Mouse (Mus musculus) splenic B cell, adult 2 months (primary cell): ENCODE data around the gene Kcnh3.

Experiments used
- DNase-seq: peaks from one replicate; pipeline ENCODE4 v3.0.0-alpha.2; 2011; ENCODE audit warnings: low read depth, low spot score
- H3K27me3 ChIP-seq: 2 replicates; pipeline ENCODE4 v1.6.1; 2012; ENCODE audit warnings: mild to moderate bottlenecking, low read length, moderate library complexity, mixed read lengths; ENCODE audit not compliant: control insufficient read depth, poor library complexity, insufficient read depth, severe bottlenecking
- H3K36me3 ChIP-seq: 2 replicates; pipeline ENCODE4 v1.6.1; 2012; ENCODE audit warnings: mild to moderate bottlenecking, low read length, moderate library complexity, mixed read lengths; ENCODE audit not compliant: control insufficient read depth, poor library complexity, insufficient read depth, severe bottlenecking

The Kcnh3 gene

GRCm38 (mm10) chr15:99224208-99224911 lies at the start of gene Kcnh3:
Kcnh3 (plus strand) TSS chr15:99224861.
- Histone ChIP-seq H3K27me3 (peaks cover 3% of the 10 kb centered on the region; the same call in 1 of the 2 replicates), H3K36me3 (no peaks in the 10 kb centered on the region)
- DNase-seq = peak; percentile 58

- H3K36me3 ChIP-seq = no peaks in the 10 kb centered on the region
- no peak for DNase-seq
Observed at GRCm38 (mm10) chr15:99179639-99180038, 45.0 kb upstream of the Kcnh3 start.

GRCm38 (mm10) chr15:99184217-99184914 lies 40.3 kb upstream of the Kcnh3 start:
- no peak for DNase-seq
- Histone ChIP-seq H3K27me3 (no peaks in the 10 kb centered on the region), H3K36me3 (no peaks in the 10 kb centered on the region)

More at GRCm38 (mm10) chr15:99179639-99180038, 45.0 kb upstream of the Kcnh3 start:
- H3K27me3 ChIP-seq = no peaks in the 10 kb centered on the region

GRCm38 (mm10) chr15:99194358-99194757 lies 30.3 kb upstream of the Kcnh3 start:
- Histone ChIP-seq H3K27me3 (no peaks in the 10 kb centered on the region), H3K36me3 (no peaks in the 10 kb centered on the region)
- no peak for DNase-seq

GRCm38 (mm10) chr15:99195043-99195442 lies 29.6 kb upstream of the Kcnh3 start:
- Histone ChIP-seq H3K36me3 (no peaks in the 10 kb centered on the region), H3K27me3 (no peaks in the 10 kb centered on the region)
- no peak for DNase-seq

GRCm38 (mm10) chr15:99198761-99199160 lies 25.9 kb upstream of the Kcnh3 start:
- Histone ChIP-seq H3K36me3 (no peaks in the 10 kb centered on the region), H3K27me3 (no peaks in the 10 kb centered on the region)
- peak; percentile 20 for DNase-seq

- H3K27me3 ChIP-seq = no peaks in the 10 kb centered on the region
- no peaks in the 10 kb centered on the region for H3K36me3 ChIP-seq
- DNase-seq = no peak
Observed at GRCm38 (mm10) chr15:99205959-99206358, 18.7 kb upstream of the Kcnh3 start.

GRCm38 (mm10) chr15:99213183-99213582 lies 11.5 kb upstream of the Kcnh3 start:
- H3K36me3 ChIP-seq = no peaks in the 10 kb centered on the region
- no peaks in the 10 kb centered on the region for H3K27me3 ChIP-seq
- no peak for DNase-seq

GRCm38 (mm10) chr15:99214941-99215340 lies 9.7 kb upstream of the Kcnh3 start:
- H3K27me3 ChIP-seq = 0 out of 2 replicates have a peak, but pooled peaks cover 2% of the 10 kb centered on the region
- no peaks in the 10 kb centered on the region for H3K36me3 ChIP-seq
- DNase-seq = peak; percentile 67

- Histone ChIP-seq H3K36me3 (no peaks in the 10 kb centered on the region), H3K27me3 (0 out of 2 replicates have a peak, but pooled peaks cover 2% of the 10 kb centered on the region)
- no peak for DNase-seq
Observed at GRCm38 (mm10) chr15:99215741-99216463, 8.8 kb upstream of the Kcnh3 start.

- Histone ChIP-seq H3K36me3 (no peaks in the 10 kb centered on the region), H3K27me3 (0 out of 2 replicates have a peak, but pooled peaks cover 2% of the 10 kb centered on the region)
- DNase-seq = no peak
Observed at GRCm38 (mm10) chr15:99217630-99218029, 7.0 kb upstream of the Kcnh3 start.

GRCm38 (mm10) chr15:99221315-99221952 lies 3.2 kb upstream of the Kcnh3 start:
- no peaks in the 10 kb centered on the region for H3K36me3 ChIP-seq
- H3K27me3 ChIP-seq = peaks cover 3% of the 10 kb centered on the region; the same call in 1 of the 2 replicates
- DNase-seq = no peak

GRCm38 (mm10) chr15:99222794-99223584 lies 1.7 kb upstream of the Kcnh3 start:
- no peak for DNase-seq
- no peaks in the 10 kb centered on the region for H3K36me3 ChIP-seq
- H3K27me3 ChIP-seq = peaks cover 3% of the 10 kb centered on the region; the same call in 1 of the 2 replicates
